Mouse (Mus musculus) midbrain, embryonic 16.5 days (tissue): ENCODE results near the gene Cant1. TPM values are rescaled to one million over a fixed set of nuclear protein-coding genes. Genes with fewer than 3 reads are reported as not detected.
"Not testable (repeated sequence)": the region's sequence is repeated elsewhere in the genome, so short reads cannot be mapped to it uniquely, and the experiment has no call there.

ENCODE experiments used
- ATAC-seq: fragments of 200-750 bp; cut with Nextera tagmentation; 2 replicates; pipeline ENCODE4 v1.8.0; 2017; ENCODE audit warnings: moderate TSS enrichment
- H3K27ac ChIP-seq: fragments of 300-500 bp; sonication (generic); 2 replicates; pipeline ENCODE4 v1.5.1; 2014; ENCODE audit warnings: mild to moderate bottlenecking, low read length, mixed read lengths
- H3K27me3 ChIP-seq: fragments of 300-500 bp; sonication (generic); 2 replicates; pipeline ENCODE4 v1.6.1; 2014; ENCODE audit warnings: low read depth, low read length, mixed read lengths; ENCODE audit not compliant: control insufficient read depth, insufficient read depth
- H3K36me3 ChIP-seq: fragments of 300-500 bp; sonication (generic); 2 replicates; pipeline ENCODE4 v1.6.1; 2014; ENCODE audit warnings: mild to moderate bottlenecking, low read length, moderate library complexity, mixed read lengths; ENCODE audit not compliant: control insufficient read depth, insufficient read depth
- H3K4me1 ChIP-seq: fragments of 300-500 bp; sonication (generic); 2 replicates; pipeline ENCODE4 v1.6.1; 2014; ENCODE audit warnings: mild to moderate bottlenecking, low read length, mixed read lengths; ENCODE audit not compliant: control insufficient read depth, insufficient read depth
- H3K4me2 ChIP-seq: fragments of 300-500 bp; sonication (generic); 2 replicates; pipeline ENCODE4 v1.6.1; 2014; ENCODE audit warnings: mild to moderate bottlenecking, low read length, mixed read lengths
- H3K4me3 ChIP-seq: fragments of 300-500 bp; sonication (generic); 2 replicates; pipeline ENCODE4 v1.5.1; 2014; ENCODE audit warnings: low read depth, mild to moderate bottlenecking, low read length, moderate library complexity, mixed read lengths
- H3K9ac ChIP-seq: fragments of 300-500 bp; sonication (generic); 2 replicates; pipeline ENCODE4 v1.6.1; 2014; ENCODE audit warnings: low read depth, low read length, mixed read lengths
- H3K9me3 ChIP-seq: fragments of 300-500 bp; sonication (generic); replicated peaks from 2 replicates; pipeline ENCODE4 v1.6.1; 2014; ENCODE audit warnings: mild to moderate bottlenecking, low read length, mixed read lengths; ENCODE audit not compliant: control insufficient read depth, poor library complexity, severe bottlenecking
- WGBS: fragments of 180-500 bp; shearing (Covaris S2); extraction: QIAGEN DNeasy Blood & Tissue Kit; methylation state at CpG from one replicate; pipeline ENCODE4 v1.1.7; 2014; 5-methylcytosine and 5-hydroxymethylcytosine counted together
- polyA plus RNA-seq: library from polyadenylated mRNA; unstranded; fragments of >200 nt; fragmentation: Nextera tagmentation; extraction: Ambion mirVana; gene quantifications from 2 replicates; pipeline ENCODE4 v1.2.1, GENCODE M21; 2015

Cant1 gene
- polyA plus RNA-seq, 1 experiment from 2014 or later, result 27.8 TPM

DNA sequence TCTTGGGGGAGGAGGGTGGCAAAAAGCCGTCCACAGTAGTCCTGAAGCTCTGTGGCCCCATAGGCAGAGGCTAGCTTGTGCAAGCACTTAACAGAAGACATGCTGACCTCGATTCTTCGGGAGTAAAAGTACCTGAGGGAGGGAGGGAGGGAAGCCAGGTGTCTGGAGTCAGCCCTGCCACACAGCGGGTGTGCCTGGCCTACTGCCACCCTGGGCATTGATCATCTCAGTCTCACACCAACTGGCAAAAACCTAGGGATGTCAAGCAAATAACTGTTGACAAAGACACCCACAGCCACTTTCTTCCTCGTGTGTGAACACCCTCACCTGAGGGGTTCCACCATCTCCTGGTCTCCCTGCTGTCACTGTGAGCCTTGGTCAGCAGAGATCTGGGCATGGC lies 24.9 kb downstream of the Cant1 start:
- ATAC-seq, result no peak
- Histone ChIP-seq H3K27ac (no peak overlapping the region), H3K4me1 (no peaks in the 10 kb centered on the region)

DNA sequence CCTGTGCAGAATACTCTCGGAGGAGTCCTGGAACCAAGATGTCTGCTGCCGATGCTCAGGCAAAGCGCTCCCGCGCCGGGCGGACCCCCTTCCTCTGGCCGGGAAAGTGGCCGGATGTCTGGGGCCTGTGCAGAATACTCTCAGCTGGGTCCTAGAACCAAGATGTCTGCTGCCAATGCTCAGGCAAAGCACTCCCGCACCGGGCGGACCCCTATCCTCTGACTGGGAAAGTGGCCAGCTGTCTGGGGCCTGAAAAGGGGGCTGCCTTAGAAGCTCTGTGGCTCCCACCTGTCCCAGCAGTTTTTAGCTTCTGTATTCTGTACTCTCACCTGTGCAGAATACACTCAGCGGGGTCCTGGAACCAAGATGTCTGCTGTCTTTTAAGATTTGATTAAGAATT lies 31.1 kb downstream of the Cant1 start:
- not testable (repeated sequence) for H3K4me2 ChIP-seq, ATAC-seq, H3K9ac ChIP-seq, H3K4me3 ChIP-seq, H3K36me3 ChIP-seq, H3K9me3 ChIP-seq, H3K27me3 ChIP-seq, H3K4me1 ChIP-seq, H3K27ac ChIP-seq
- WGBS, result 92% methylated on average over 13 of the region's 13 CpGs

More for the DNA sequence above, 24.9 kb downstream of the Cant1 start:
- H3K36me3 ChIP-seq, result no peaks in the 10 kb centered on the region
- no peak overlapping the region for H3K4me3 ChIP-seq
- H3K9ac ChIP-seq, result no peak overlapping the region
- no peaks in the 10 kb centered on the region for H3K27me3 ChIP-seq
- WGBS, result 80% methylated on average over 5 of the region's 5 CpGs
- H3K9me3 ChIP-seq, result no peaks in the 10 kb centered on the region
- H3K4me2 ChIP-seq, result no peak overlapping the region

DNA sequence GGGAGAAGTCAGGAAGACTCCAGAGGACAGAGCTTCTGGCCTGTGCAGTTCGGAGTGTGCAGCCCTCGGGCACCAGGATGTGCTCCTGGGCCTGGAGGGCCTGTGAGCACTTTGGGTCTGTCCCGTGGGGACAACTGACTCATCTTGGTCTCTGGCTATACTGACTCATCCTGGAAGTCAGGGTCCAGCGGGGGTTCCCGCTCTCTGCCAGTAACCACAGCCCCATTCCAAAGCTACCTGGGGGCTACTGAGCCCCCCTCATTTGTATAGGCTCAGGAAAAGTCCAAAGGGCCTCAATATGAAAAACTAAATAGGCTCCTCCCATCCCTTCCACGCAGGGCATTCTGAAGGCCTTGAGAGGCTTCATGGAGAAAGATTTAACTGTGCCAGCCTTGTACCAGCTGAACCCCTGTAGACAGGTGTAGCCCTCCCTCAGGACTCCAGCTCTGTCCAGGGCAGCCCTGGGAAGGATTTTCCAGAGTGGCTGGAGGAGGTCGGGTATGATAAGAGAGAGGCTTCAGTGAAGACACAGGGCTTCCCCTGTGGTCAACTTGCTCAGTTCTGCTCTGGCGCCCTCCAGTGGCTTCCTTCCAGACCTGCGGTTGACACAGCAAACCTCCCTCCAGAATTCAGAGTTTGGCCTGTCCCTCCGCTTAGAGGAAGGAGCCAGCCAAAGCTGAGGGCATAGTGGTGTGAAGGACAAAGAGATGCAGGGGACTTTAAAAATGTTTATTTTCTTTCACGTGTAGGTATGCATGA lies 39.5 kb downstream of the Cant1 start:
- Histone ChIP-seq H3K27me3 (no peaks in the 10 kb centered on the region), H3K36me3 (no peaks in the 10 kb centered on the region), H3K9me3 (no peaks in the 10 kb centered on the region), H3K4me1 (peaks cover 3% of the 10 kb centered on the region; the same call in 1 of the 2 replicates), H3K4me3 (no peak overlapping the region), H3K27ac (no peak overlapping the region), H3K9ac (no peak overlapping the region; the same call in 1 of the 2 replicates), H3K4me2 (no peak overlapping the region)
- ATAC-seq, result 0 out of 2 replicates have a peak, but pooled peaks have one; percentile 58
- WGBS, result 46% methylated on average over 11 of the region's 11 CpGs

DNA sequence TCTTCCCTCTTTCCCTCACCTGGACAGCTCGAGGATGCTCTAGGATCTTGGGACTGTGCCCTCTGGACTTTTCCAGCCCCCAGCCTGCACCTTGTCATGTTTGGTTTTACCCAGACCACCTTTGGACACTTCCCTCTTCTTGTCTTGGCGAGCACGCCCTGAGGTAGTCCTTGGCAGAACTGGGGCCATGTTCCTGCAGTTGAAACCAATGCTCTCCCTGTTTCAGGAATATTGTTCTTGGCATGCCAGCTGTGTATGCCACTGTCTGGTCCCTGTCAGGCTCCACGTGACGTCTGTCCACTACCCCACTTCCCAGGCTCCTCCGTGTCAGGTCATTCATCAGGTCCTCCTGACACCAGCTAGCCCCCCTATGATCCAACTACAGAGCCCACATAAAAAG lies 40.2 kb downstream of the Cant1 start:
- Histone ChIP-seq H3K27me3 (no peaks in the 10 kb centered on the region), H3K9me3 (no peaks in the 10 kb centered on the region), H3K4me1 (peaks cover 3% of the 10 kb centered on the region; the same call in 1 of the 2 replicates), H3K27ac (no peak overlapping the region), H3K9ac (no peak overlapping the region), H3K36me3 (no peaks in the 10 kb centered on the region), H3K4me2 (no peak overlapping the region), H3K4me3 (no peak overlapping the region)
- 91% methylated on average over 6 of the region's 6 CpGs for WGBS
- no peak for ATAC-seq

DNA sequence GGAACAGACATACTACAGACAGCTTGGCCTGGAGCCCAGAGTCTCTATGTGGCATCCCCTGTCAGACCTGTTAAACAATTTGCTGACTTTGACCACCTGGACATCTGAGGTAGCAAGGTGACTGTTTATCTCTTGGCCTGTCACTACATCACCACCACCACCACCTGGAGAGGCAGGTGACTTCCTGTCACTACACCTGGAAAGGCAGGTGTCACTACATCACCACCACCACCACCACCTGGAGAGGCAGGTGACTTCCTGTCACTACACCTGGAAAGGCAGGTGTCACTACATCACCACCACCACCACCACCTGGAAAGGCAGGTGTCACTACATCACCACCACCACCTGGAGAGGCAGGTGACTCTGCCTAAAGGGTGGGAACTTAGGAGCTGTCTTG lies 42.6 kb downstream of the Cant1 start:
- H3K9me3 ChIP-seq, H3K4me1 ChIP-seq, H3K9ac ChIP-seq, H3K36me3 ChIP-seq, ATAC-seq, H3K27me3 ChIP-seq, H3K27ac ChIP-seq, H3K4me2 ChIP-seq, H3K4me3 ChIP-seq: not testable (repeated sequence)

DNA sequence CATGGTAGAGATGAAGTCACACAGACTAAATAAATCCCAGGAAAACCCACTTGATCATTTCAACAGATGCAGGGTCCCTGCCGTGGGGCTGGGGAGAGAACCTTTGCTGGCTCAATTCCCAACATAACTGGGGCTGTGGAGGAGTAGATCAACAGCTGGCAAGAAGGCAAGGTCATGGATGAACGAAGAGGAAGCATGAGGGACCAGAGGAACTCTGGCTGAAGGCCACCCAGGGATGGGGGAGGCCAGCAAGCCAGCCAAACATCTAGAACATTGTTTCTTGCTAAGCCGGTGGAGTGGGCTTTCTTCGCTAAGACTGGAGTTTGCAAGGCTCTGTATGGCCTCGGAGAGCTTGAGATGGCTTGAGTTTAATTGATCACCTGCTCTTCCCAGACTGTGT lies 43.0 kb downstream of the Cant1 start:
- 82% methylated on average over 5 of the region's 5 CpGs for WGBS
- H3K9ac ChIP-seq, result no peak overlapping the region
- no peak overlapping the region for H3K27ac ChIP-seq

DNA sequence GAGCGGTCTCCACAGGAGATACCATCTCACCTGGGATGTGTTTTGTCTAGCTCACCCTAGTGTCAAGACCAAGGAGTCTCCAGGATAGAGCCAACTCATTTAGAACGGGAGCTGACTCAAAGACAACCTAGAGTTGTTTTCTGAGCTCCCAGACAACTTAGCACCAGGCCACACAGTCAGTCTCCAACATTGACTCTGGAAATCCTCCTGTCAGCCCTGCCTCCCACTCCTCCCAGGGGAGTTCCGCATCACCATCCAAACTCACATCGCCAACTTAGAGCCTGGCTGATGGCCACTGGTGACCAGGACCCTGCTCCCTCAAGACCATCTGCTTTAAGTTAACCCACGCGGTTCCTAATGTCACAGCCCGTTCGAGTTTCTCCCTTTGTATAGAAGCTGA lies 43.4 kb downstream of the Cant1 start:
- no peak overlapping the region for H3K4me2 ChIP-seq
- no peak overlapping the region for H3K27ac ChIP-seq
- no peaks in the 10 kb centered on the region for H3K36me3 ChIP-seq
- no peaks in the 10 kb centered on the region for H3K9me3 ChIP-seq
- ATAC-seq, result no peak
- H3K9ac ChIP-seq, result no peak overlapping the region
- no peaks in the 10 kb centered on the region for H3K27me3 ChIP-seq
- H3K4me3 ChIP-seq, result no peak overlapping the region
- WGBS, result 93% methylated on average over 8 of the region's 8 CpGs
- peaks cover 3% of the 10 kb centered on the region; the same call in 1 of the 2 replicates for H3K4me1 ChIP-seq

More for the DNA sequence above, 43.0 kb downstream of the Cant1 start:
- Histone ChIP-seq H3K4me2 (no peak overlapping the region), H3K9me3 (no peaks in the 10 kb centered on the region), H3K27me3 (no peaks in the 10 kb centered on the region), H3K36me3 (no peaks in the 10 kb centered on the region), H3K4me3 (no peak overlapping the region), H3K4me1 (peaks cover 3% of the 10 kb centered on the region; the same call in 1 of the 2 replicates)
- ATAC-seq, result no peak

DNA sequence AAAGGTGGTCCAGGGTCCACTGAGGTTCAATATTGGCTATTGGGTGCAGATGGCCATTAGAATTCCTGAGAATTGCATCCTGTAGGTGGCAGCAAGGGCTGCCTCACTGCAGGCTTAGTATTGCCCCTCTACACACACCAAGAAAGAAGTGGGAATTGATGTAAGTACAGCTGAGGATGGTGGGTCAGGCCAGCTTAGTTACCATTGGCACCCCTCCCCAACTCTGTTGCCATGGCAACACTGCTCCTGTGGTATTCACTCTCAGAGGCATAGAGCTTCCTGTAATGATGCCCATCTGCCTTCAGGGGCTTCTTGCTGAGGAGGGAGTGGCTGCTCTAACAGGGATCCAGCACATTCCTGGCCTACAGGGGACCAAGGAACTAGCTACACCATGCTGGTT lies 43.9 kb downstream of the Cant1 start:
- Histone ChIP-seq H3K4me1 (peaks cover 3% of the 10 kb centered on the region; the same call in 1 of the 2 replicates), H3K9me3 (no peaks in the 10 kb centered on the region), H3K36me3 (no peaks in the 10 kb centered on the region), H3K9ac (no peak overlapping the region), H3K27ac (no peak overlapping the region), H3K4me2 (no peak overlapping the region), H3K4me3 (no peak overlapping the region), H3K27me3 (no peaks in the 10 kb centered on the region)
- peak; percentile 70; the same call in 1 of the 2 replicates for ATAC-seq

DNA sequence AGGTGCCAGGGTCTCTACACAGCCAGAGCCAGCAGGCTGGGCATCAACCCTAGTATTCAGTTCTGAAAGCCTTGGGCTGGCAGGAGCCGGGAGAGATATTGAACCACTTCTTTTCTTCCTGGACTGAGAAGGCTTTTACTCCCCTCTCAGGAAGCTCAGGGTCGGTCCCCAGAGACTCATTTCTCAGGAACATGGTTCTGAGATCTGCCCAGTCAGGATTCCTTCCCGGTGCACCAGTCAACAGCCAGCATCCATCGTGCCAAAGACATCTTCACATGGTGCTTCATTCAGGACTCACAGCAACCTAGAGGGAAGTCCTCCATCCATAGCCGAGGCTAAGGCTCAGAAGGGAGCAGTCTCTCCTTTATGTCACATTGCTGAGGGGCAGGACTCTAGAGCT lies 44.4 kb downstream of the Cant1 start:
- H3K27ac ChIP-seq, result no peak overlapping the region
- ATAC-seq, result no peak
- 59% methylated on average over 5 of the region's 5 CpGs for WGBS
- H3K4me3 ChIP-seq, result no peak overlapping the region
- no peak overlapping the region for H3K4me2 ChIP-seq
- no peaks in the 10 kb centered on the region for H3K36me3 ChIP-seq
- peaks cover 3% of the 10 kb centered on the region; the same call in 1 of the 2 replicates for H3K4me1 ChIP-seq
- no peak overlapping the region for H3K9ac ChIP-seq
- H3K9me3 ChIP-seq, result no peaks in the 10 kb centered on the region
- no peaks in the 10 kb centered on the region for H3K27me3 ChIP-seq
